Mouse (Mus musculus): ENCODE data around the gene Rer1. TPM values are rescaled to one million over a fixed set of nuclear protein-coding genes. Genes with fewer than 3 reads are reported as not detected.

The Rer1 gene
- polyA plus RNA-seq, 1 experiment = 111 TPM

GRCm38 (mm10) chr4:155024170-155025010 is 61.8 kb downstream of the Rer1 start:
- no peak overlapping the region for H3K27ac ChIP-seq (ENCODE audit: control insufficient read depth, insufficient read depth, low read length)
- H3K4me3 ChIP-seq (ENCODE audit: control insufficient read depth, insufficient read depth, low read length) = no peak overlapping the region
- no peaks in the 10 kb centered on the region for H3K27me3 ChIP-seq (ENCODE audit: control insufficient read depth, insufficient read depth, low read length)
- no peak for TF ChIP-seq POLR2A (IDR thresholded peaks at IDR 0.05; ENCODE audit: control insufficient read depth, extremely low read depth, insufficient read depth, low read length, poor library complexity)
- TF ChIP-seq CTCF (IDR thresholded peaks at IDR 0.05; ENCODE audit: borderline replicate concordance, control insufficient read depth, extremely low read depth, insufficient read depth, low read length, poor library complexity) = no peak
- 89% methylated on average over 11 of the region's 11 CpGs for WGBS
- DNase-seq = no peak
- no peaks in the 10 kb centered on the region for H3K4me1 ChIP-seq (replicated peaks; ENCODE audit: control insufficient read depth, insufficient read depth, low read length)
- no peaks in the 10 kb centered on the region for H3K36me3 ChIP-seq (ENCODE audit: control insufficient read depth, insufficient read depth, low read length)

Other genes starting within 250 kb of the Rer1 start
- 0.18 and 0.38 TPM in 2 replicates for gene Ttc34, start 248.9 kb downstream of the Rer1 start, polyA plus RNA-seq (2012; rRNA removed)
- gene Mmel1, start 216.8 kb downstream of the Rer1 start, polyA plus RNA-seq (2012; rRNA removed) = 0.23 TPM in 2 replicates
- 77.1 and 105 TPM in 2 replicates for gene Fam213b, start 187.2 kb downstream of the Rer1 start, polyA plus RNA-seq (2012; rRNA removed)
- 215 and 227 TPM in 2 replicates for gene Tnfrsf14, start 157.8 kb downstream of the Rer1 start, polyA plus RNA-seq (2012; rRNA removed)
- 4.1 and 5.6 TPM in 2 replicates for gene Hes5, start 125.5 kb downstream of the Rer1 start, polyA plus RNA-seq (2012; rRNA removed)
- 121 and 155 TPM in 2 replicates for gene Pank4, start 122.3 kb downstream of the Rer1 start, polyA plus RNA-seq (2012; rRNA removed)
- gene Plch2, start 29.6 kb downstream of the Rer1 start, polyA plus RNA-seq (2012; rRNA removed) = 7.6 and 10.0 TPM in 2 replicates
- 32.8 and 38.0 TPM in 2 replicates for gene Pex10, start 19.4 kb downstream of the Rer1 start, polyA plus RNA-seq (2012; rRNA removed)
- 3.8 and 5.0 TPM in 2 replicates for gene Morn1, start 195 bp upstream of the Rer1 start, polyA plus RNA-seq (2012; rRNA removed)
- 70.5 and 79.5 TPM in 2 replicates for gene Ski, start 136.2 kb upstream of the Rer1 start, polyA plus RNA-seq (2012; rRNA removed)
- 85.7 and 91.3 TPM in 2 replicates for gene Faap20, start 163.4 kb upstream of the Rer1 start, polyA plus RNA-seq (2012; rRNA removed)

All from thymus, adult 2 months (tissue).